Mouse (Mus musculus): ENCODE measurements around the gene Zfp638. TPM values are rescaled to one million over a fixed set of nuclear protein-coding genes. Genes with fewer than 3 reads are reported as not detected.
"Not testable (repeated sequence)": the region's sequence is repeated elsewhere in the genome, so short reads cannot be mapped to it uniquely, and the experiment has no call there.

The Zfp638 gene
- polyA plus RNA-seq, 2 experiments: 55.4 to 61.8 TPM

DNA sequence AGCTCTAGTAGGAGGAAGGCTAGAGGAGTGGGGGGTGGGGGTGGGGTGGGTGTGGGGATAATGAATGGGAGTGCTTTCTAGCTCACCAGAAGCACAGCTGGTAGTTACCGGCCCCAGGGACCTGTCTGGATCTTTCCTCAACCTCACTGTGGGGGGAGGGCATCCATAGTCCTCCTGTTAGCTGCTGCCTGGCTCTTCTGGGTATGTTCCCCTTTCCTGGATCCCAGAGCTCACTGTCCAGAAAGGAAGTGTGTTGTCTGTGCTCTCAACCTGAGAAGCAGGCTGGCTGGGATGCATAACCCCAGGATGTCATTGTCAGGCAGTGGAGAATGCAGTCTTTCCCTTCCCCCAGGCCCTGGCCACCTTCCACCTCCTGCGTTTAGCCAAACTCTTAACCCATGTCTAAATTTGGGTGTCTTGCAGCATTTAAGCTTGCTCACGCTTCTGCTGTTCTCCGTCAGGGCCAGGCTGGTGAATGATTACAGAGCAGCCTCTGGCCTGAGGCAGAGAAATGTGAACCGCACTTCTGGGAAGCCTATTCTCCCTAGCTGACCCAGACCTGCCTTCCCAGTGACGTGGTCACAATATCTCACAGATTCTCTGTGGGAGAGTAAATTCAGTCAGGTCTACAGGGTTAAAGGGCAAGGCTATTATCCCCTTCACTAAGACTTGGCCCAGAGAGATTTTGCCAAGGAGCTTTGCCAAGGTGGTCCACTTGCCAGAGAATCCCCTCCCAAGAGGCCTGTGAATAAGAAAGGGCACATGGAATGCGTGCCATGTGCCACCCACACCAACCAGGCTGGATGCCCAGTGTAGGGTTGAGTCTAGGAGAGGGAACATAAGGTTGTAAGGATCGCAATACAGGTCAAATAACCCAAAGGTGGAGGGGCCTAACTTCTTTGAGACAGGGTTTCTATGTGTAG is 143.7 kb downstream of the Zfp638 start:
- TF ChIP-seq POLR2A (IDR thresholded peaks at IDR 0.05; ENCODE audit: borderline replicate concordance, extremely low read depth, insufficient read depth, insufficient read length): no peak
- peak; percentile 42; the same call in 1 of the 2 replicates for ATAC-seq (ENCODE audit: low FRiP score, low read depth)
- H3K9ac ChIP-seq (ENCODE audit: low read depth, low read length, severe bottlenecking): no peak overlapping the region
- 38% methylated on average over 8 of the region's 8 CpGs for WGBS
- no peaks in the 10 kb centered on the region for H3K36me3 ChIP-seq (ENCODE audit: control insufficient read depth, insufficient read depth, low read length)
- no peak for DNase-seq (ENCODE audit: low spot score)
- no peak overlapping the region for H3K4me3 ChIP-seq (replicated peaks; ENCODE audit: low read length)
- H3K27me3 ChIP-seq (ENCODE audit: control insufficient read depth, insufficient read depth, low read length): peaks cover 7% of the 10 kb centered on the region
- no peak overlapping the region for H3K4me2 ChIP-seq (replicated peaks; ENCODE audit: low read depth, low read length, severe bottlenecking)
- H3K4me1 ChIP-seq (ENCODE audit: control insufficient read depth, insufficient read depth, low read length): peaks cover 23% of the 10 kb centered on the region
- H3K27ac ChIP-seq (replicated peaks; ENCODE audit: low read depth, low read length): no peak overlapping the region
- H3K9me3 ChIP-seq (ENCODE audit: control insufficient read depth, low read length): no peaks in the 10 kb centered on the region

DNA sequence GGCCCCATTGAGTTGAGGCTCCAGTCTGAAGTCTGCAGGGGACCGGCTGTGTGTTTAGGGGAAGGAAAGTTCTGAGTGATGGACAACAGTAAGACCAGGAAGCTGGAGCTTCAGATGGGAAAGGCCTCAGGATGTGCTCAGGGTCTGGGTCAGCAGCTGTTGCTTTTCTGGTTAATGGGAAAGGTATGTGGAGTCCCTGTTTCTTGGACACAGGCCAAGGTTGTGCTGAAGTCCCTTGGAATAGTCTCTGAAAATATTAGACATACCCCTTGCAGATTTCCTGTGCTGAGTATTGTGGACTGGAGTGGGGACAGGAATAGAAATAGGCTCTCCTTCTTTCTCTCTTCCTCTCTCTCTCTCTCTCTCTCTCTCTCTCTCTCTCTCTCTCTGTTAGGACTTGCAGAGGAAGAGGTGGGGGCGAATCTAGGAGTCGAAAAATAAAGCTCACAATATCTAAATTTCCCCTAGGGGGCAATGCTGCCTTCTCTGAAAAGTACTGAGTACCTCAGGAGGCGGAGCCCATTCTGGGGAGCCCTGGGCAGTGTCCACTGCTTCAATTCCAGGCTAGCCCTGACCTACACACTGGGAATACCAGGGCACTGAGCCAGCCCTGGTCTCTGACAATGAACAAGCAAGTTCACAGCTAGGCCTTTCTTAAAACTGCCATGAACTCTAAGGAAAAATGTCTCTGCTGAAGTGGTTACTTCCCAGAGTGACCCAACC is 148.2 kb downstream of the Zfp638 start:
- WGBS: 57% methylated on average over 4 of the region's 4 CpGs
- H3K4me1 ChIP-seq (ENCODE audit: control insufficient read depth, insufficient read depth, low read length): peaks cover 18% of the 10 kb centered on the region; the same call in 1 of the 2 replicates
- H3K9ac ChIP-seq (ENCODE audit: low read depth, low read length, severe bottlenecking); H3K4me2 ChIP-seq (replicated peaks; ENCODE audit: low read depth, low read length, severe bottlenecking); H3K27me3 ChIP-seq (ENCODE audit: control insufficient read depth, insufficient read depth, low read length); H3K27ac ChIP-seq (replicated peaks; ENCODE audit: low read depth, low read length); H3K36me3 ChIP-seq (ENCODE audit: control insufficient read depth, insufficient read depth, low read length); H3K4me3 ChIP-seq (replicated peaks; ENCODE audit: low read length); H3K9me3 ChIP-seq (ENCODE audit: control insufficient read depth, low read length): not testable (repeated sequence)
- ATAC-seq (ENCODE audit: low FRiP score, low read depth) (peak; percentile 46), DNase-seq (ENCODE audit: low spot score) (peak; percentile 46)

DNA sequence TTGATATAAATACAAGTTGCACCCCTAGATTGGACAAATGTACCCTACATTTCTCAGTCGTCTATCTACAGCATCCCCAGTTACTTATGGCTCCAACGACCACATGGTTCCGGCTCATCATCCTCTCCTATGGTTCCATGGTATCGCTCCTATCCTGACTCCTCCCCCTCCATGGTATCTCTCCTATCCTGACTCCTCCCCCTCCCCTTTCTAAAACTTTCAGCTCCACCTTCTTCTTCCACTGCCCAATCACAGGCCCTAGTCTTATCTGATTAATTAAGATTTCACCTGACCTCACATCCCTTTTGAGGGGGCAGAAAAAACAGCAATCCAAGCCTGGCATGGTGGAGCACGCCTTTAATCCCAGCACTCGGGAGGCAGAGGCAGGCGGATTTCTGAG is 149.9 kb downstream of the Zfp638 start:
- Histone ChIP-seq H3K36me3 (ENCODE audit: control insufficient read depth, insufficient read depth, low read length) (no peaks in the 10 kb centered on the region), H3K27me3 (ENCODE audit: control insufficient read depth, insufficient read depth, low read length) (no peaks in the 10 kb centered on the region), H3K4me2 (replicated peaks; ENCODE audit: low read depth, low read length, severe bottlenecking) (no peak overlapping the region), H3K9ac (ENCODE audit: low read depth, low read length, severe bottlenecking) (no peak overlapping the region), H3K4me1 (ENCODE audit: control insufficient read depth, insufficient read depth, low read length) (peaks cover 9% of the 10 kb centered on the region; the same call in 1 of the 2 replicates), H3K4me3 (replicated peaks; ENCODE audit: low read length) (no peak overlapping the region), H3K9me3 (ENCODE audit: control insufficient read depth, low read length) (no peaks in the 10 kb centered on the region), H3K27ac (replicated peaks; ENCODE audit: low read depth, low read length) (no peak overlapping the region)
- no peak for DNase-seq (ENCODE audit: low spot score)
- 89% methylated on average over 7 of the region's 7 CpGs for WGBS
- ATAC-seq (ENCODE audit: low FRiP score, low read depth): no peak
- TF ChIP-seq POLR2A (IDR thresholded peaks at IDR 0.05; ENCODE audit: borderline replicate concordance, extremely low read depth, insufficient read depth, insufficient read length): no peak

DNA sequence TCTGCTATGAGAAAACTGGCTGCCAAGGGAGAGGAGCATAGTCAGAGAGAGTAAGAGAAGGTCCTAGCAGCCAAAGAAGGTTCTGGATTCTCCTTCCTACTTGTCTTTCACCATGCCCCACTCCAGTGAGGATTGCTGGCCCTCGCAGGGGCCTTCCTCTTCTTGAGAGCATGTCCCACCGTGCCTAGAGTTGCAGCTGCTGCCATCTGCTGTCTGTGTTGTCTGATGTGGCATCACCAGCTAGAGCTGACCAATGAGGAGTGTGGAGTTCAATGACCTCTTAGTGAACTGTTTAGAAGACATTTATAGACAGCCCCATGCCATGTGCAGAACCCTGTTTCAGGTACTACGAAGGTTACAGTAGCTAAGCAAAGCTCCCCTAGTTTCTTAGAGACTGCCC is 150.5 kb downstream of the Zfp638 start:
- Histone ChIP-seq H3K4me1 (ENCODE audit: control insufficient read depth, insufficient read depth, low read length) (peaks cover 9% of the 10 kb centered on the region; the same call in 1 of the 2 replicates), H3K4me2 (replicated peaks; ENCODE audit: low read depth, low read length, severe bottlenecking) (no peak overlapping the region), H3K9ac (ENCODE audit: low read depth, low read length, severe bottlenecking) (no peak overlapping the region), H3K9me3 (ENCODE audit: control insufficient read depth, low read length) (no peaks in the 10 kb centered on the region), H3K4me3 (replicated peaks; ENCODE audit: low read length) (no peak overlapping the region), H3K27me3 (ENCODE audit: control insufficient read depth, insufficient read depth, low read length) (no peaks in the 10 kb centered on the region), H3K36me3 (ENCODE audit: control insufficient read depth, insufficient read depth, low read length) (no peaks in the 10 kb centered on the region), H3K27ac (replicated peaks; ENCODE audit: low read depth, low read length) (no peak overlapping the region)
- TF ChIP-seq POLR2A (IDR thresholded peaks at IDR 0.05; ENCODE audit: borderline replicate concordance, extremely low read depth, insufficient read depth, insufficient read length): no peak
- ATAC-seq (ENCODE audit: low FRiP score, low read depth) (no peak), DNase-seq (ENCODE audit: low spot score) (no peak)
- WGBS: 58% methylated on average over 3 of the region's 3 CpGs

DNA sequence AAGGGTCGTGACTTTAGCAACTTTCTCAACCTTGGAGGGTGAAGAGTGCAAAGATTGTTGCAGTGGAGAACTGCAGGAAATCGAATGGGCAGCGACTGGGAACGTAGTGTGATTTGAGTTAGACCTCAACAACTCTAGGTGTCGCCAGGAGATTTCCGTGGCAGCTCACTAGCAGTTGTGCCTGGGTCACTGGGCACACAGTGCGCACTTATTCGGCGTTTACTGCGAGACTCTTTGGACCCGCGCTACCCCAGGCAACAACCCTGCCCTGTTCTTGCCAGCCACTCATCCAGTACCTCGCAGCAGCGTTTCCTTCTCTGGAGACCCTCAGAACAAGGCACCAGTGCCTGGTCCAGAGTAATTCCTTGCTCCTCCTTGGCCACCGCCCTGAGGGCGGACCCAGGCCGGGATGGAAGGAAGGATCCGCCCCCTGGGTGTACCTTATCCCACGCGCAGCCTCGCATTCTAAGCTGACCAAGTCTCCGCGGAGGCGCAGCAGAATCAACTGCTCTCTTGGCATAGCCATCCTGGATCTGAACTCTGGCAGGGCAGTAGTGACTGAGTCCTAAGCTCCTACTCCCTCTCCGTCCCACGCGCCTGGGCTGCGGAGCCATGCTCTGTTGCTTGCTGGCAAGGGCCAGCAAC is 152.1 kb downstream of the Zfp638 start:
- WGBS: 2% methylated on average over 28 of the region's 28 CpGs
- TF ChIP-seq POLR2A (IDR thresholded peaks at IDR 0.05; ENCODE audit: borderline replicate concordance, extremely low read depth, insufficient read depth, insufficient read length): no peak
- no peaks in the 10 kb centered on the region for H3K9me3 ChIP-seq (ENCODE audit: control insufficient read depth, low read length)
- peaks cover 9% of the 10 kb centered on the region; the same call in 1 of the 2 replicates for H3K4me1 ChIP-seq (ENCODE audit: control insufficient read depth, insufficient read depth, low read length)
- H3K27ac ChIP-seq (replicated peaks; ENCODE audit: low read depth, low read length): no peak overlapping the region
- peak; percentile 62 for DNase-seq (ENCODE audit: low spot score)
- H3K36me3 ChIP-seq (ENCODE audit: control insufficient read depth, insufficient read depth, low read length): no peaks in the 10 kb centered on the region
- ATAC-seq (ENCODE audit: low FRiP score, low read depth): peak; percentile 74
- peak overlapping the region; percentile 28 for H3K4me3 ChIP-seq (replicated peaks; ENCODE audit: low read length)
- peak overlapping the region; percentile 12; the same call in 1 of the 2 replicates for H3K9ac ChIP-seq (ENCODE audit: low read depth, low read length, severe bottlenecking)
- H3K4me2 ChIP-seq (replicated peaks; ENCODE audit: low read depth, low read length, severe bottlenecking): peak overlapping the region; percentile 67
- no peaks in the 10 kb centered on the region for H3K27me3 ChIP-seq (ENCODE audit: control insufficient read depth, insufficient read depth, low read length)

Data from limb, embryonic 14.5 days (tissue).